Mouse (Mus musculus): ENCODE measurements around the gene Cacnb3.

Gene Cacnb3

GRCm38 (mm10) chr15:98677977-98678376 is 47.3 kb downstream of the Cacnb3 start:
- DNase-seq = no peak

- DNase-seq = no peak
Observed at GRCm38 (mm10) chr15:98680660-98681059, 50.0 kb downstream of the Cacnb3 start.

- no peak for DNase-seq
Observed at GRCm38 (mm10) chr15:98681633-98682032, 51.0 kb downstream of the Cacnb3 start.

- DNase-seq = no peak
Observed at GRCm38 (mm10) chr15:98683177-98683576, 52.5 kb downstream of the Cacnb3 start.

- DNase-seq = no peak
Observed at GRCm38 (mm10) chr15:98683746-98684145, 53.1 kb downstream of the Cacnb3 start.

GRCm38 (mm10) chr15:98685926-98686325 is 55.3 kb downstream of the Cacnb3 start:
- no peak for DNase-seq

- no peak for DNase-seq
Observed at GRCm38 (mm10) chr15:98689682-98690081, 59.0 kb downstream of the Cacnb3 start.

GRCm38 (mm10) chr15:98691486-98692147 is 61.0 kb downstream of the Cacnb3 start:
- peak; percentile 57 for DNase-seq

- DNase-seq = no peak
Observed at GRCm38 (mm10) chr15:98692171-98692715, 61.6 kb downstream of the Cacnb3 start.
